Mouse (Mus musculus) heart, embryonic 14.5 days (tissue): ENCODE measurements around the gene 9130213A22Rik. TPM values are rescaled to one million over a fixed set of nuclear protein-coding genes. Genes with fewer than 3 reads are reported as not detected.
A peak's percentile ranks its signal among the peaks of the same experiment; 100 is the strongest.

ENCODE experiments used
- ATAC-seq: fragments of 200-750 bp; cut with Nextera tagmentation; 2 replicates; pipeline ENCODE4 v1.8.0; 2017; ENCODE audit warnings: low read depth, moderate TSS enrichment; ENCODE audit not compliant: insufficient number of reproducible peaks, insufficient read depth, low FRiP score
- H3K27ac ChIP-seq, 2 experiments: fragments of 200-500 bp in 1 of 2; fragments of 300-500 bp in 1 of 2; sonication (generic) in 1 of 2; replicated peaks in 1 of 2; 2 replicates each; pipeline ENCODE4 v1.5.1; 2012 to 2014; ENCODE audit warnings: low read depth in 2 of 2, low read length in 2 of 2, control low read depth in 1 of 2, mild to moderate bottlenecking in 1 of 2, mixed read lengths in 1 of 2; ENCODE audit not compliant: control insufficient read depth in 1 of 2, insufficient read depth in 1 of 2
- H3K27me3 ChIP-seq: fragments of 300-500 bp; sonication (generic); 2 replicates; pipeline ENCODE4 v1.6.1; 2014; ENCODE audit warnings: mild to moderate bottlenecking, low read length, control low read depth; ENCODE audit not compliant: control insufficient read depth, insufficient read depth
- H3K36me3 ChIP-seq: fragments of 300-500 bp; sonication (generic); 2 replicates; pipeline ENCODE4 v1.6.1; 2014; ENCODE audit warnings: mild to moderate bottlenecking, control low read depth, low read length, mixed read lengths; ENCODE audit not compliant: control insufficient read depth, insufficient read depth
- H3K4me1 ChIP-seq, 2 experiments: fragments of 200-500 bp in 1 of 2; fragments of 300-500 bp in 1 of 2; sonication (generic) in 1 of 2; 2 replicates each; pipeline ENCODE4 v1.6.1; 2012 to 2014; ENCODE audit warnings: low read length in 2 of 2, control low read depth in 1 of 2, mixed read lengths in 1 of 2; ENCODE audit not compliant: control insufficient read depth in 2 of 2, insufficient read depth in 2 of 2
- H3K4me2 ChIP-seq: fragments of 300-500 bp; sonication (generic); 2 replicates; pipeline ENCODE4 v1.6.1; 2014; ENCODE audit warnings: mild to moderate bottlenecking, low read length
- H3K4me3 ChIP-seq, 2 experiments: fragments of 200-500 bp in 1 of 2; fragments of 300-500 bp in 1 of 2; sonication (generic) in 1 of 2; 2 replicates each; pipeline ENCODE4 v1.5.1; 2012 to 2014; ENCODE audit warnings: low read length in 2 of 2, mild to moderate bottlenecking in 2 of 2, control low read depth in 1 of 2, low read depth in 1 of 2, moderate library complexity in 1 of 2; ENCODE audit not compliant: control insufficient read depth in 1 of 2, insufficient read depth in 1 of 2
- H3K9ac ChIP-seq: fragments of 300-500 bp; sonication (generic); 2 replicates; pipeline ENCODE4 v1.6.1; 2014; ENCODE audit warnings: mild to moderate bottlenecking, low read length
- H3K9me3 ChIP-seq: fragments of 300-500 bp; sonication (generic); 2 replicates; pipeline ENCODE4 v1.6.1; 2016; ENCODE audit warnings: low read length, control low read depth; ENCODE audit not compliant: control insufficient read depth
- WGBS: fragments of 180-500 bp; shearing (Covaris S2); extraction: QIAGEN DNeasy Blood & Tissue Kit; methylation state at CpG from one replicate; pipeline ENCODE4 v1.1.7; 2014; 5-methylcytosine and 5-hydroxymethylcytosine counted together
- polyA plus RNA-seq: library from polyadenylated mRNA; unstranded; fragments of >200 nt; fragmentation: Nextera tagmentation; extraction: Ambion mirVana; gene quantifications from 2 replicates; pipeline ENCODE4 v1.2.1, GENCODE M21; 2014

The 9130213A22Rik gene
- polyA plus RNA-seq, 1 experiment from 2014 or later = 0.28 TPM

GRCm38 (mm10) chr11:69081613-69082012 lies 40.8 kb downstream of the 9130213A22Rik start:
- 79% methylated on average over 7 of the region's 7 CpGs for WGBS
- Histone ChIP-seq H3K4me2 (no peak overlapping the region), H3K9me3 (no peaks in the 10 kb centered on the region), H3K4me3 (no peak overlapping the region), H3K36me3 (no peaks in the 10 kb centered on the region), H3K27me3 (no peaks in the 10 kb centered on the region), H3K27ac (no peak overlapping the region), H3K9ac (no peak overlapping the region), H3K4me1 (peaks cover 3 to 4% of the 10 kb centered on the region in 2 experiments; a peak in 2 of 4 replicates)
- ATAC-seq = no peak

- H3K9me3 ChIP-seq = no peaks in the 10 kb centered on the region
- no peak for ATAC-seq
- H3K9ac ChIP-seq = no peak overlapping the region
- no peaks in the 10 kb centered on the region for H3K27me3 ChIP-seq
- no peak overlapping the region for H3K4me2 ChIP-seq
- 87% methylated on average over 8 of the region's 8 CpGs for WGBS
- H3K27ac ChIP-seq = no peak overlapping the region
- H3K4me1 ChIP-seq = no peaks in the 10 kb centered on the region; a peak in 1 of 4 replicates
- no peaks in the 10 kb centered on the region for H3K36me3 ChIP-seq
- H3K4me3 ChIP-seq = no peak overlapping the region
Observed at GRCm38 (mm10) chr11:69080855-69081222, 41.5 kb downstream of the 9130213A22Rik start.

GRCm38 (mm10) chr11:69080102-69080854 lies 42.1 kb downstream of the 9130213A22Rik start:
- no peaks in the 10 kb centered on the region for H3K9me3 ChIP-seq
- H3K4me1 ChIP-seq = no peaks in the 10 kb centered on the region; a peak in 1 of 4 replicates
- H3K9ac ChIP-seq = no peak overlapping the region
- 73% methylated on average over 15 of the region's 15 CpGs for WGBS
- no peak overlapping the region for H3K27ac ChIP-seq
- no peak overlapping the region for H3K4me2 ChIP-seq
- no peak overlapping the region for H3K4me3 ChIP-seq
- H3K36me3 ChIP-seq = no peaks in the 10 kb centered on the region
- no peaks in the 10 kb centered on the region for H3K27me3 ChIP-seq
- 0 out of 2 replicates have a peak, but pooled peaks have one; percentile 17 for ATAC-seq

GRCm38 (mm10) chr11:69078805-69079438 lies 43.5 kb downstream of the 9130213A22Rik start:
- Histone ChIP-seq H3K27me3 (no peaks in the 10 kb centered on the region), H3K4me3 (no peak overlapping the region), H3K27ac (no peak overlapping the region), H3K36me3 (no peaks in the 10 kb centered on the region), H3K9me3 (no peaks in the 10 kb centered on the region), H3K4me1 (peaks cover 0 to 2% of the 10 kb centered on the region in 2 experiments; a peak in 1 of 4 replicates), H3K4me2 (no peak overlapping the region), H3K9ac (no peak overlapping the region)
- no peak for ATAC-seq
- 65% methylated on average over 5 of the region's 5 CpGs for WGBS

GRCm38 (mm10) chr11:69078041-69078440 lies 44.3 kb downstream of the 9130213A22Rik start:
- WGBS = 86% methylated on average over 6 of the region's 6 CpGs

GRCm38 (mm10) chr11:69077316-69077715 lies 45.1 kb downstream of the 9130213A22Rik start:
- Histone ChIP-seq H3K4me1 (peaks cover 2 to 5% of the 10 kb centered on the region in 2 experiments; a peak in 3 of 4 replicates), H3K4me2 (no peak overlapping the region), H3K9me3 (no peaks in the 10 kb centered on the region), H3K36me3 (no peaks in the 10 kb centered on the region), H3K27ac (no peak overlapping the region), H3K9ac (0 out of 2 replicates have a peak overlapping the region, but pooled peaks have one; percentile 16), H3K4me3 (no peak overlapping the region), H3K27me3 (no peaks in the 10 kb centered on the region)
- ATAC-seq = no peak
- WGBS = 76% methylated on average over 9 of the region's 9 CpGs

More at GRCm38 (mm10) chr11:69078041-69078440, 44.3 kb downstream of the 9130213A22Rik start:
- H3K27me3 ChIP-seq = no peaks in the 10 kb centered on the region
- no peak overlapping the region for H3K4me2 ChIP-seq
- H3K9ac ChIP-seq = no peak overlapping the region
- H3K4me1 ChIP-seq = peaks cover 0 to 2% of the 10 kb centered on the region in 2 experiments; a peak in 1 of 4 replicates
- no peaks in the 10 kb centered on the region for H3K9me3 ChIP-seq
- H3K27ac ChIP-seq = no peak overlapping the region
- H3K36me3 ChIP-seq = no peaks in the 10 kb centered on the region
- H3K4me3 ChIP-seq = no peak overlapping the region
- no peak for ATAC-seq

GRCm38 (mm10) chr11:69076572-69076971 lies 45.8 kb downstream of the 9130213A22Rik start:
- no peaks in the 10 kb centered on the region for H3K36me3 ChIP-seq
- H3K9ac ChIP-seq = no peak overlapping the region
- H3K27ac ChIP-seq = no peak overlapping the region
- 58% methylated on average over 5 of the region's 5 CpGs for WGBS
- no peak overlapping the region for H3K4me3 ChIP-seq
- no peaks in the 10 kb centered on the region for H3K9me3 ChIP-seq
- H3K4me2 ChIP-seq = no peak overlapping the region
- H3K27me3 ChIP-seq = no peaks in the 10 kb centered on the region
- no peak for ATAC-seq
- peaks cover 2 to 7% of the 10 kb centered on the region in 2 experiments; a peak in 3 of 4 replicates for H3K4me1 ChIP-seq
